Mouse (Mus musculus): ENCODE measurements around the gene Eps15. TPM values are rescaled to one million over a fixed set of nuclear protein-coding genes. Genes with fewer than 3 reads are reported as not detected.

Gene Eps15
- 7.7 and 18.4 TPM in 2 replicates for polyA plus RNA-seq (2012; ENCODE audit: low replicate concordance)

DNA sequence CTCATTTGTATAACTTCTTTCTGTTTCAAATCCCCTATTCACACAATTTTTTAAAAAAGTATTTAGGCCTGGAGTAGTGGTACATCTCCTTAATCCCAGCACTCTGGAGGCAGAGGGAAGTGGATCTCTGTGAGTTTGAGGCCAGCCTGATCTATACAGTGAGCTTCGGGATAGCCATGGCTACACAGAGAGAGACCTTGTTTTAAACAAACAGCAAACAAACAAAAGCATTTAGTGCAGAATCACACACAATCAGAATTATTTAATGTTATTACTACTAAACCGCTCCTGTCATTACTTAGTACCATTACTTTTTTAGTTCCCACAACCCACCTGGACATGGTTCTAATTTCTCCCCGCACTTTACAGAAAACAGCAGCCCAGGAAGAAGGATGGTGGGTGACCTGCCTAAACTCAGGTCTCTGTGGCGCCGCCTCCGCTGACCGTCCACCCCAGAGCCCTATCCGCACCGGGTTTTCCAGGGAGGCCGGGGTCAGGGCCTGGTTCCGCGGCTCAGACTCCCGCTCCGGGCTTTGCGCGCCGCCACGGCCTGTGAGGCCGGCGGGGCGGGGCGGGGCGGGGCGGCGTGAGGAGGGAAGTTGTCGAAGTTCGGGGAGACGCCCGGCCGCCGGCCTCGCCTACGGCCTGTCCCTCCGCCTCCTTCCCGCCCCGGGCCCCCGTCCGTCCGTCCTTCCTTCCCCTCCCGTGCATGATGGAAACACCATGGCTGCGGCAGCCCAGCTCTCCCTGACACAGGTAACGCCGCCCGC lies at the start of gene Eps15:
Gene Eps15, plus strand, starts transcription at position 580 of the 770 bp plus-strand sequence.

DNA sequence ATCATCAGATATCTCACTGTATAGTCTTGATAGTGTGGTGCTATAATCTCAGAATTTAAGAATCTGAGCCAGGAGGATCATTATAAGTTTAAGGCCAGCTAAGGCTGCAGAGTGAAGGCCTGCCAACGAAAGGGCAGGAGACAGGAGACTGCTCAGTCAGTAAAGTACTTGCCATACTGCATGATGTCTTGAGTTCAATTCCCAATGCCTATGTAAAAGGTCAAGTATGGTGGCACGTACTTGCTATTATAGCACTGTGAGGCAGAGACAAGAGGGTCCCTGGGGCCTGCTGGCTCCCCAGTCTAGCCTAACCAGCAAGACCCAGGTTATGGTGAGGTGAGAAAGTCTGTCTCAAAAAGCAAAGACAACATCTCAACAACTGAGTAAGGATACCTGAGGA lies 45.9 kb upstream of the Eps15 start, which contains the start of gene Calr4:
Gene Calr4, plus strand, starts transcription at position 301 of the 400 bp plus-strand sequence.

DNA sequence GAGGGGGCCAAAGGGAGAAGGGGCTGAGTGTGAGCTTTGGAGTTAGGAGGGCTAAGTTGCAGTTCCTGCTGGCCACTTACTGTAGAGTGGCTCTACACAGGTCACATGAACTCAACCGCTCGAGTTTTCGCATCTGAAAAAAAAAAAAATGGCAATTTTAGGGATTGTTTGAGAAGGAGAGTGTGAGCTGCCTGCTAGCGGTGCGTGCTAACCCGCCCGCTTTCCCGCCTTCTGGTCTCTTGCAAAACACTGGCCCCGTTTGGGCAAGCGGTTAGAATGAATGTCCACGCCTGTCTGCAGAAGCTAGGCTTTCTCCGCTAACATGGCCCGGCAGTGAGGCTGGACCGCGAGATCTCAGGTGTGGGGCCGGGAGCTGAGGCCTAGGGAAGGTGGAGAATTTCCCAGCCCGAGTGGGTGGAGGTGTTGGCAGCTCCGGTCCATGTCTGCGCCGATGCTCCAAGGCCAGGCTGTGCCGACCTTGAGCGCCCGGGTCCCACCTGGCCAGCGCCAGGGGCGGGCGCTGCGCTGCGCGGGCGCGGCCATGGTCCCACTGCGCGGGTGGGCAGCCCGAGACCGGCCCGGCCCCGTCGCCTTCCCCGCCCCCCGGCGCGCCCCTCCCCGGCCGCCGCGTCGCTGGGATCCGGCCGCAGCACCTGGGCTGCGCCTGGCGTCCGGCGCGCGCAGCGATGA lies 126.6 kb downstream of the Eps15 start, which contains the start of gene Ttc39a:
Gene Ttc39a, plus strand, starts transcription at position 138 of the 690 bp plus-strand sequence.

Other genes with a start within 250 kb of the Eps15 start
- 1.2 and 3.1 TPM in 2 replicates for gene Osbpl9, start 78.0 kb upstream of the Eps15 start, polyA plus RNA-seq (2012; ENCODE audit: low replicate concordance)
- not detected in 2 replicates for gene Calr4, start 45.8 kb upstream of the Eps15 start, polyA plus RNA-seq (2012; ENCODE audit: low replicate concordance)
- gene Ttc39a, start 126.4 kb downstream of the Eps15 start, polyA plus RNA-seq (2012; ENCODE audit: low replicate concordance) = 1.8 and 3.0 TPM in 2 replicates
- gene Rnf11, start 204.5 kb downstream of the Eps15 start, polyA plus RNA-seq (2012; ENCODE audit: low replicate concordance) = 22.1 and 38.2 TPM in 2 replicates